Comparison of ENCODE assay signal across 8 mouse cellular contexts in the genomic region with DNA sequence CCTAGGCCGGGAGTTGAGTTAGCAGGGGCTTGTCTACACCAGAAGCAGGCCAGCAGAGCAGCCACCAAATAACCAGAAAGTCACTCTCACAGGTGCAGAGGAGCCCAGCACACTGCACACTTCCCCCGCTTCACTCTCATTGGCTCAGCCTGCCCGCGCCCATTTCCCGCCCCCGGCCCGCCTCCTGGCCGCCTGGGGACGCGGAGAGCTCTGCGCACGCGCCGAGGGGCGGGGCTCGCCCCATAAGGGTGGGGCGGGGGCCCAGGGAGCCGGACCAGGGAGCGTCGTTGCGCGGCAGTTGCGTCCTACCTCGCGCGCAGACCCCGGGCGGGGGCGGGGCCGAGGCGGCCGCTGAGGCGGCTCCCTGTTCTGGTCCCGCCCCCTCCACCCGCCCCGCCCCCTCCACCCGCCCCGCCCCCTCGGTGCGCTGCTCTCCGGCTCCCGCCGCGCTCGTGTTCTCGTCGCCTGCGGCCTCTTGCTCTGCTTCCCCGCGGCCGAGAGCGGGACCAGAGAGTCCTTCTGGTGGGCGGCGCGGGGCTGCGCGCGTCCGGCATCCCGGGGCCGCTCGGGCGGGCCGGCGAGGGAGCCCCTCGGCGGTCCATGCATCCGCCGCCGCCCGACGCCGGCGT. TPM values are rescaled to one million over a fixed set of nuclear protein-coding genes. Genes with fewer than 3 reads are reported as not detected.
DNase-seq lines count a peak whose midpoint lies in the region; ATAC-seq lines count a peak whose summit lies in the region.

TSS of gene Ppp4r4 (plus strand) at position 264 of the 629 bp plus-strand sequence.

- DNase-seq in T-cell, adult 2 months (ENCODE audit: low spot score): peak; percentile 91
- DNase-seq in cerebellum, postnatal 4 days (ENCODE audit: low spot score in 2 of 2): peak; percentile 82 to 92
- peak; percentile 92 for DNase-seq in gastrocnemius, adult 18-20 months (ENCODE audit: low spot score)
- DNase-seq in layer of hippocampus, postnatal 36 days: peak; percentile 96
- DNase-seq in lung, postnatal 25 days (ENCODE audit: low spot score): peak; percentile 93
- DNase-seq in retina, embryonic 14.5 days (ENCODE audit: low spot score): peak; percentile 97
- peak; percentile 83 to 89 for DNase-seq in thymus, postnatal 36 days

- H3K9ac ChIP-seq in hindbrain, embryonic 15.5 days: peak within 1 kb of the TSS; percentile 83

- H3K4me2 ChIP-seq in hindbrain, embryonic 15.5 days: peak within 1 kb of the TSS; percentile 93

- peak within 1 kb of the TSS; percentile 89 for H3K4me3 ChIP-seq in hindbrain, embryonic 15.5 days

- no peaks in the 10 kb centered on the region for H3K9me3 ChIP-seq in hindbrain, embryonic 15.5 days

- no peaks in the 10 kb centered on the region for H3K36me3 ChIP-seq in hindbrain, embryonic 15.5 days

- H3K27me3 ChIP-seq in hindbrain, embryonic 15.5 days: no peaks in the 10 kb centered on the region

- H3K4me1 ChIP-seq in hindbrain, embryonic 15.5 days (replicated peaks): peaks cover 8% of the 10 kb centered on the region

- under 1% methylated on average over 67 of the region's 74 CpGs for WGBS in hindbrain, embryonic 15.5 days

- peak; percentile 98 for ATAC-seq in hindbrain, embryonic 15.5 days (ENCODE audit: low FRiP score, low read depth)

- peak within 1 kb of the TSS; percentile 79 for H3K27ac ChIP-seq in hindbrain, embryonic 15.5 days (replicated peaks)

RNA-seq across cellular contexts. Expression of gene Ppp4r4, which starts in this region (rescaled TPM):
- under 1 TPM; 0.21 to 0.71 TPM for total RNA-seq in gastrocnemius, adult 18-20 months (2021)
- polyA plus RNA-seq in hindbrain, embryonic 15.5 days (2015; fragmentation: Nextera tagmentation; extraction: Ambion mirVana): 2.8 and 2.9 TPM in 2 replicates
- 10 to 100 TPM; 49.2 to 49.3 TPM for total RNA-seq in layer of hippocampus, postnatal 36 days (2021)

Comparison
In these comparisons a context has a peak if more than half of its experiments do, and no peak if none do; other contexts are left out.
1. Peak in every context shown above with its lines: DNase-seq, ATAC-seq, H3K4me3 ChIP-seq and H3K27ac ChIP-seq.
2. RNA of gene Ppp4r4 (total RNA-seq): 49.2 to 49.3 TPM in layer of hippocampus, postnatal 36 days; 0.21 to 0.71 TPM in gastrocnemius, adult 18-20 months; every median in the first group is over 10 times any median in the second.
3. Peak in DNase-seq in gastrocnemius, adult 18-20 months; RNA of the gene not detected or under 1 TPM.